Mouse (Mus musculus): ENCODE data around the gene Celf2. TPM values are rescaled to one million over a fixed set of nuclear protein-coding genes. Genes with fewer than 3 reads are reported as not detected.

Gene Celf2
- total RNA-seq, 2 experiments from 2014 or later: 69.7 to 79.8 TPM

DNA sequence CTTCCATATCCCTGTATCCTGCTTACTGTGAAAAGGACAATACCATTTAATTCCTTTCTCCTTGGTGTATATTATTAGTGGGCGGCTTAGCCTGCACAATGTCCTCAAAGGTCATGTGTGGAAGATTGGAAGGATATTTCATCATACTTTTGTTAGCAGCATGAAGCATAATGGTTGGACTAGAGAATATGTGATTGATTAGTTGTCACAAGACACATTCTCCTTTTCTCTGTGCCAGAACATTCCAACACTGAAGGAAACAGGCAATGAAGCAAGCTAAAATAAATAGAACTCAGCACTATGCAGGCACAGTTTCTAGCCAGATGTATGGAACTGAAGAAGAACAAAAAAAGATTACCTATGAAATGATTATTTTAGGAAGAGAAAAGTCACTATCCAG lies 482.6 kb downstream of the Celf2 start:
- DNase-seq (ENCODE audit: low spot score): no peak

DNA sequence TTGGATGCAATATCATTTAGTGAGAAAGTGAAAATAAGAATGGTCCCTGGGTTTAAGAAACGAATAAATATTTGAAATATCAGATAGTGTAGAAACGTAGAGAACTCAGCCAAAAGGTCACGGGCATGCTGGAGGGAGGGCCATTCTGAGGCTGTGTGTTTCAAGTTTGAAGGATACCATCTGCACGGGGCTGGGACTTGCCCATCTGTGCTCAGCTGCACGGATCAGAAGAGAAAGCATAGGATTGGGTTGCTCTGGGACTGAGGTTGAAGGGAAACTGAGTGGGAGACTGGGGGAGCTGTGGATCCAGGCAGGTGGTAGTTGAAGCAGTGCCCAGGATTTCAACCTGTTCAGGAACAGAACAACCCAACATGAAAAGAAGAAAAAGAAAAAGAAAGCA lies 483.8 kb downstream of the Celf2 start:
- DNase-seq (ENCODE audit: low spot score): no peak

DNA sequence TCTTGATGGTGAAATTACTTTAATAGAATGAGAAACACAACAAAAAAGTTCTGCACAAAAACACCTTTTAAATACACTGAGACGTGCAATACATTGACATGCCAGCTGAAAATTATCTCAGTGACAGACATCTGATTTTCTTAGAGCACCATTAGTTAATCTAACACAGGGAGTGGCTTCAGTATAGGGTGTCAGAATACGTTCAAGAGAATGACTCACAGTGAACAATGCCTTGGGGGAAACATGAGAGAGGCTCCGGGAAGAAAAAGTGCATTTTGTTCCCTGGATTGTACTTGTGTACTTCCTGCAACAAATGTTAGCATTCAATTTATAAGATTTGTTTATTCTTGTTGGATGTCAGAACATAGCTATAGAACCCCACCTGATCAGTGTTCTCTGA lies 487.2 kb downstream of the Celf2 start:
- no peak for DNase-seq (ENCODE audit: low spot score)

DNA sequence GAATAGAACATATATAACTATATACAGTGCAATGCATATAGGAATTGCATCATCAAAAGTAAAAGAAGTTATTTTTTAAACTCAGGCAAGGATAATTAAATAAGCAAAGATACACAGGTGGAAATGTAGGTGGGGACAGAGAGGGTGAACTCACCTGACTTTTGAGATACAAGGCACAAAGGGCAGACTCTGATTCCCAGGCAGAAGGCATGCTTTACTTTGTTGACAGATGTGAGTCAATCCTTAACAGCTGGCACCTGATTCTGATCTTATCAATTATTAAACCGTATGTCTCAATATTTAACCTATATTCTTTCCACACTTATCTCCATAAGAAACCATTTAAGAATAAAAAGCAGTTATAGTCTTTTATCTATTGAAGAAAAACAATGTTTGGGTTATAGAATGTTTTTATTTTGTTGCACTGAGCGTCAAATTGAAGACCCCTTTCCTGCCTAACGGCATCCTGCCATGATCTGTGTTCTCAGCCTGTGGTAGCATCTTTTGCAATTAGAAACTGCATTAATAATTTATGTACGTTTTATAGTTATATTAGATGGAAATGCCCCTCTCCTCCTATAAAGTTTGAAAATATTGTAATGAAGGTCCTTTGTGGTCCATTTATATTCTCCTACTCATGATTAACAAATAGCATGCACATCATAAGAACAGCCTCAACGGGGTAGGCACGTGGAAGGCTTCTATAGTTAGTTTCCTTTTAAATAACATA lies 491.8 kb downstream of the Celf2 start:
- DNase-seq (ENCODE audit: low spot score): no peak

DNA sequence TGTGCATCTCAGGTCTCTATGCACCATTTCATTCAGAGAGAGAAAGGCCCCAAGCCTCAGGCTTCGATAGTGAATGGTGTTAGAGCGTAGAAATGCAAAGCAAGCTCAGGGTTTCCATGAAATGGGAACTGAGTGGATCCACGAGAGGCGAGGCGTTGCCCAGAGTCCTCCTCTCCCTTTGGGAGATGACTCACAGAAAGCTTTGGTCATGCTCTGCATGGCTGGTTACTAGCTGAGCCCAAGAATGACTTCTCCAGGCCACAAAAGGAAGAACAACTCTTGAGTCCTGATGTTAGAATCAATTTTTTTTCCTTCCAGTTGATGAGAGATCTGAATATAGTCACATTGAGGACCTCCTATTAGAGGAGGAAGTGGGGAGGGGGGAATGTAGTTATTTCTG lies 496.2 kb downstream of the Celf2 start:
- peak; percentile 70 for DNase-seq (ENCODE audit: low spot score)

DNA sequence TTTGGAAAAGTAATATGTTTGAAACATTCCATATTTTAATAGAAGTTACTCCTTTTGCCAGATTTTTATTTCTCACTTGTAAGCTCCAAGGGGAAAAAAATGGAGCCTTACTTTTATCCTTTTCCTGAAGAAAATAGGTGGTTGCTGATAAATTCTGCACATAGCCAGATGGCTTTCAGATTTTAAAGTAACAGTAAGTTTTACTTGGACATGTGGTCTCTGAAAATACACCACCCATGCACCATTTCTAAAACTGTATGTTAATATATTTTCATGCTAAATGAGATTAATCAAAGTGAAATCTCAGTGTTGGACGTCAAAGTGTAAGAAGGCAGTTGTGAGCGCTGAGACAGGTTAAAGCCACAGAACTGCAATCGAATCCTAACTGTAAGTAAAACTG lies 502.5 kb downstream of the Celf2 start:
- no peak for DNase-seq (ENCODE audit: low spot score)

DNA sequence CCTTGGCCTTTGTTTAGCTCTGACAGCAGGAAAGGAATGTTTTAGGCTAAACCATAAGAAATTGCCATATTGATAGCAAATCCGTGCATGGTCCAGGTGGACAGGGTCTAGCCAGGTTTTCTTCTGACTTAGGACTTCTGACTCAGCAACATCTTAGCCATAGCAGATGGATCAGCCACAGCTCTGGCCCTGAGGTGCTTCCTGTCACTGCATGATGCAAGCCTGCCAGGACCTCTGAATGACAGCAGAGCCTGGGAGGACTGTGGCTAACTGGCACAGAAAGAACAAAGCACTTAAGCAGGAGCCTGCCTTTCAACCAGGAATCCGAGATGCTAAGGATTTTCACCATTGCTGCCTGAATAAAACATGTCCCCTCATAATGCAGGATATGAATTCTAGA lies 507.4 kb downstream of the Celf2 start:
- DNase-seq (ENCODE audit: low spot score): no peak

DNA sequence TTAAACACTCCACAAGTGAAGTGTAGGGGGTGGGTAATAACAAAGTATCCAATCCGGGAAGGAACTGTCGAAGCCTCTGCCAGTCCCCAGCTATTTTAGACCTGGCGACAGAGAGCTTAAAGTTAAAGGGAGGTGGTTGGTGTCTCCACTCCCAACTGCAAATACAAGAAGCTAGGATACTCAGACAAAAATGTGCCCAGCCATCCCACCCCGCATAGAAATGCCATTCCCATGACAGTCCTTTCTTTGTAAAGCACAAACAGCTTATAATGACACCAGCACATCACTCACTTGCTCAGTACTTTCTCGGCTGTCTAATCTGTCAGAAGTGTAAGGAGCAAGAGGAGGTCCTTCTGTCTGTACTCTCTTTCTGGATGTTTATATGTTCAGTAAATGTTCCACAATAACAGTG lies 518.3 kb downstream of the Celf2 start:
- no peak for DNase-seq (ENCODE audit: low spot score)

DNA sequence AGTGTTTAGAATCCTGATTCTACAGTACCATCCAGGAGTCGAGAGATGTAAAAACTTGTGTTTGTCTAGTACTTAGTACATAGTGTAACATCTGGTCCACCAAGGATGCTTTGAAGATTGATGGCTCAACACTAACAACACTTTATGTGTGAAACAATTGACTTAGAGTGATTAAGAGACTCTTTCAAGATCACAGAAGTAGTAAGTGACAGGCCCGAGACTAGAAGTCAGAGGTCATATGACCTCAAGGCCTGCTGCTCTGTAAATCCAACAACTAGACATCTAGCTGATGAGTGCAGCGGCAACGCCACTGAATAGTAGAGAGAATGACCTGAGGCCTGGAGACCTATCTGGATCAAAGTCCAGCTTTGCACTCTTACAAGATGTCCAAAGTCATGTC lies 523.7 kb downstream of the Celf2 start:
- DNase-seq (ENCODE audit: low spot score): no peak

DNA sequence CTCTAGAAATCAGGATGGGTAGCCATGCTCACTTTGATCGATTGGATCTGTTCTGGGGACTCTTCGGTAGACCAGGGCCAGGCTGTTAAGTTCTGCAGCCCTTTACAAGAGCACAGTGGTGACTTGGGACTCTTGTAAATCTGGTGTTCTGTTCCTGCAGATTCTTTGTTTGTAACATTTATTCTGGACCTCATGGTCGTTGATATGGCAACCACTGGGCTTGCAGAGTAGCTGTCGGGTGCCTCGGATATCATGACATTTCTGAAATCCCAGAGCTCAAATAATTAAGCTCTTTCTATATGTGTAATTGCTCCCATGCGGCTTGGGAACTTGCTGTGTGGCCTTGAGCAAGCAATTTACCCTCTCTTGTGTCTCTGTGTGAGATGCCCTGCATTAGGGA lies 525.5 kb downstream of the Celf2 start:
- no peak for DNase-seq (ENCODE audit: low spot score)

DNA sequence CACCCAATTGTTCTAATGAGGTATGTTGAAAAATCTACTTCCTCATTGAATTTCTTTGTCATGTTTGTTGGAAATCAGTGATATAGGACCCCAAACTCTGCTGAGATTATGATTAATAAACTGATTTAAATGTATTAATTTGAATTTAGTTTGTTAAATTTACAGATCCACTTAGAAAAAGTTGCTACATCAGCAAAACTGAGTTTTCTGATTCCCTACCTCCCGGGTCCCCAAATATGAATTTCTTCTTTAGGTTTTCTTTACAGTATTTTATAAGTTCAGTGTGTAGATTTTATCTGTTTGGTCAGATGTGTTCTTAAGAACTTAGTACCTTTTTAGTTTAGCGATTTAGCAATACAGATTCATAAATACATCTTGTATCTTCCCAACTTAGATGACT lies 533.1 kb downstream of the Celf2 start:
- DNase-seq (ENCODE audit: low spot score): no peak

DNA sequence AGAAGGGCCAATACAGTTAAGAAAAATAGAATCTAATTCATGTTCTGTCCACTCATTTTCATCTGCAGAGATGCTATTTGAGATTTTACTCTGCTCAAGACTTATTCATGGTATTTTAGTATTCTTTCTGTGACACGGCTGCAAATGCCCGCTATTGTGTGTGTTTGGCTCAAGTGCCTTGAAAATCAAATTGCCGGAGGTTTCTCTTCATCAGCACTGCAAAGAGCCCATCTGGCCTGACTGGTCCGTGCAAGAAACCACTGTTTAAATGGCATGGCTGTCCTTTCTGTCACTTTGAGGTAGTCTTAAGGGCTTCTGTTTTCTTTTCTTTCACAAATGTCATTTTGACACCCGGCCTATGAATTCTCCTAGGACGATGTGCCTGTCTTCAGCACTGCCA lies 540.1 kb downstream of the Celf2 start:
- DNase-seq (ENCODE audit: low spot score): no peak

DNA sequence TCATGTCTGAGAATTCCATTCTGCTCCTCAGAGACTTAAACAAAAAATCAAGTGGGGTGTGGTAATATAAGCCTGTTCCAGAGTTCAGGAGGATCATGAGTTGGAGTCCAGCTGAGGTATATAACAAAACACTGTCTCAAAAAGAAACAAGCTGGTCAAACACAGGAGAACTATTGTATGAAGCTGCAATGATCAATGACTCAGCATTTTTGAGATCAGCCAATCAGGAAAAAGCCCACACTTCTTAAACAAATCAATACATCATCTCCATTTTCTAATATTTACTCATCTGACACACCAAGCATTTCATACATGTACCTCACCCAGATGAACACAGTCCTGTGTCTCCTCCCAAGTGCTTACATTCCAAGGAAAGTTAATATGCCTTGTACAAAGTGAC lies 544.1 kb downstream of the Celf2 start:
- DNase-seq (ENCODE audit: low spot score): no peak

DNA sequence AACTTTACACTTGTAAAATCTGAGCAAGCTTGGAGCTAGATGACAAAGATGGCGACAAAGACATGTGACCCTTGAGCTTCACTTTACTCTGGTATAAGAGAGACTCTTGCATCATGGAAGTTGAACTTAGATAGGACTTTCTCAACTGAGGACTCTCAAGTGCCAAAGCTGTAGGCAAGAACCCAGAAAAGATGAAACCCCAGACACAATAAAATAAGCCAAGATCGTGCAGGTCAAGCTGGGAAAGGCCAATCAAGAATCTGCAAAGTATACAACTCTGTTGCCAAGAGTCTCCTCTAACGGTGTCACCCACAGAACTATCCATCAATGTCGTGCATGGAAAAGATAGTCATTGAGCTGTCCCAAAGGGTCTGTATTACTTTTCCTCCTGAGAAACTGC lies 558.7 kb downstream of the Celf2 start:
- DNase-seq (ENCODE audit: low spot score): peak; percentile 76

DNA sequence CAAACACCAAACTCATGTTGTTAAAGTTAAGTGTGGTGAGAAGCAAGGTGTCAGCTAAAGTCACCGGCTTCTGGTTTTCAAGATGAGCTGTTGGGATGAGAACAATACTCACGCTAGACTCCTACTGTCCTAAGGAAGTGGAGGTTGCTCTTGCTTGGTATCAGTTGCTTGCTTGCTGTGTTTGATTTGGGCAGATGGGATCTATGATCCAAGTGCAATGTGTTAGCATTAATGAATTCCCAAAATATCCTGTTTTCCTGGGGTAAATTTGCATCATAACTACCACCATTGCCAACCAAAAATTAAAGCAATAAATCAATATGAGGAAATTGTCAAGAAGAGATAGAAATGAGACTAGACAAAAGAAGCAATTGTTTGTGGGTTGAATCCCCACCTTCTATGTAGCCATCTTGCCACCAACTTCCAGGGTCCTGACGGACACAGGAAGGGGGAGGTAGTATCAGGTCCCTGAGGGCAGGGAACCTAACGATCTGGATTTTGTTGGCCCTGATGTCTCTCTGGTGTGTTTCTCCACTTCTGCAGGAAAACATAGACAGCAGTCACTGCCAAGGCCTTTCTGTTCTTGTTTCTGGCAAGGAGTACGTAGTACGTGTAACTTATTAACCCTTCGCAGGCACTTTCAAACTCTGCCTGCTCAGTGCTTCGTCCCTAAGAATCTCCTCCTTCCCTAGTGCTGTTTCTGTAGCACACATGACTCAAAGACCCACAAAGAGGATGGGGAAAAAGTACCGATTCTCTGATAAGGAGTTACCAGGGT lies 563.5 kb downstream of the Celf2 start:
- DNase-seq (ENCODE audit: low spot score): peak; percentile 51

DNA sequence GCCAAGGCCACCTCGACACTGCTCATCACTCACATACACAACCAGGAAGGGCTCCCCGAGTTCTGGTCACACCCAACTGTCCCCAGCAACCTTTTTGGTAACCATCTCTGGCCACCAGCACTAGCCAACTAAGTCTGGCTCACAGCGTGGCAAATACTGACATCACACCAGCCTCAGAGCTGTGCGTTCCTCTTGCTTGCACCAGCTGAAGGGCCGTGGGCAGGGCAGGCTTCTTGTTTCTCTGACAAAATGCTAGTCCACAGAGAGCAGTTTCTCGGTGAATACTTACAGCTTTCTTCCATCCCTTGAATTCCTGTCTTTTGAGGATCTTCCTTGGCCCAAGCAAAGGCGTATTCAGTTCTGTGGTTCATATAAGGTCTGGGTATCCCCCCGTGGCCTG lies 565.7 kb downstream of the Celf2 start:
- DNase-seq (ENCODE audit: low spot score): no peak

DNA sequence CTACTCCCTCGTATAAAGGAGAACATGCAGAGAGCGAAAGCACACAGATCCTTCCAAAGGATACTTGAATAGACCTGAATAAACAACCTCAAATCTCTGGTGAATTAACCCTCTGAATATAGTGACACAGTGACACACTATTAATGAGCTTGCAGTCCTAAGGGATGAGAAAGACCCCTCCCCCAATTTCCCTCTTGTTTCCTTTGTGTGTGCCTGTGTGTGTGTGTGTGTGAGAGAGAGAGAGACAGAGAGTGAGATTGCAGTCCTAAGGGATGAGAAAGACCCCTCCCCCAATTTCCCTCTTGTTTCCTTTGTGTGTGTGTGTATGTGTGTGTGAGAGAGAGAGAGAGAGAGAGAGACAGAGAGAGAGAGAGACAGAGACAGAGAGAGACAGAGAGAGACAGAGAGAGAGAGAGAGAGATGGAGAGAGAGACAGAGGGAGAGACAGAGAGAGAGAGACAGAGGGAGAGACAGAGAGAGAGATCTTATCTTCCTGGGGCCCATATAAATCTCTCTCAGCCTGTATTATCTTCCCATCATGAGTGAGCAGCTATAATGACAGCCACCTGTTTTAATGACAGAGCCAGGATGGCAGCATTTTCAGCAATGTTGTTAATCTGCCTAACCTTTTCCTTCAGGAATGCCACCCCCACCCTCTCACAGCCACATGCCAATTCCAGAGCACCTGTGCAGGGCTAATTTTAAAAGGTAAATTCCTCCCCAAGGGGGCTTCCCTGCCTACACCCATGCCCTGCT lies 566.5 kb downstream of the Celf2 start:
- no peak for DNase-seq (ENCODE audit: low spot score)

DNA sequence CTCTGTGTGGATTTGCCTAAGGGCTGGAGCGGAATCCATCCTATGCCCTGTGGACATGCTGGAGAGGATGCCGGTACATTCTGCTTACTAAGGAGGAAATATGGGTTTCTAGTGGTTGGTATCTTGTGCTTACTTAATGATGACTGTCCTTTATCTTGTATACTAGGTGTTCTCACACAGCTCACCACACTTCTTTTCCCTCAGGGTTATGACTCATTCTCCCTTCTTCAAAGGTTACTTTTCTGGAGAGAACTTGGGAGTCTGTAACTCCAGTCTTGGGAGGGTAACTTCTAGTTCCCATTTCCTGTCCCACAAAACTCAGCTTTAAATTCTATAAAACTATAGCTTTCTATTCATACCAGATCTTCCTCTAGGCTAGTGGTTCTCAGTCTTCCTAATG lies 570.2 kb downstream of the Celf2 start:
- no peak for DNase-seq (ENCODE audit: low spot score)

DNA sequence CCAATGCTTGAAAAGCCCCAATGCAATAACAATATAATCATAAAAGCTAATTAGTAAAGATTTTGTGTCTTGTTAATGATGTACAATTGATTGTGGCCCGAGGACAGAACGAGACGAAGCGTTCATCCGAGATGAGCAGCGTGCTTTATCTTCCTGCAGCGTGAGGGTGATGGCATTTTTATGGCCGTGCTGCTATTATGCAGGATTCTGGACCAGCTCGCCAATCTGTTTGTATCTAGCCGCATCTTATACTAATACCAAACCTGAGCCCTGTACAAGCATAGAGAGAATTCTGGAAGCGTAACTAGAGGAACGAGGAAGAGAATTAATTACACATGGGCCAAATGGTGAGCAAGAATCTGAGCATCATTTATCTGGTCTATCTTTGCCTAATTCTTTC lies 576.2 kb downstream of the Celf2 start:
- DNase-seq (ENCODE audit: low spot score): no peak

DNA sequence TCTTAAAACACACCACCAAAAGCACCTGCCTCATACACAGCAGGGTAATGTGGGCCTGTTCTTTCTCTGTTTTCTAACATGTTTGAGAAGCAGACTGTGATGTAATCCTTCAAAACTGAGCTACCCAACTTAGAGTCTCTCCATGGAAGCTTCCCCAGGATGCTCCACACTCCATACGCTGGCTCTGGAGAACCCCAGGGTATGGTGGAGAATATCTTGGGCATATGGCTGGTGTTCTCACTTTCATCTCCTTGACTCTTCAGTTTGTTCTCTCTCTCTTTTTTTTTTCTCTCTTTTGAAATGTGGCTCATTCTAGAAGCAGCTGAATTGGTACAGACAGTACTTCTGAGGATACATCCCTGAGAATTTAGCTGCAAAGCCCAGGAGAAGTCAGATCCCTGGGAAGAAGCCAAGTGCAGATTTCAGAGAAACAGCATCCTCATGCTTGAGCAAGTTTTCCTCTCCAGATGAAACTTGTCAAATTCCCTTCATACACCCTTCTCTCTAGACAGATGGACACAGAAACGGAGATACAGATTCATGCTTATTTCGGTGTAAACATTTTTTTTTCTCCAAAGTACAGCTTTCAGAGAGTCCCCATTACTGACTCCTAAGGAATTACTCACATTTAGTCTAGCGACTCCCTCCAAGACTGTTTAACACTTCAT lies 581.5 kb downstream of the Celf2 start:
- peak; percentile 26 for DNase-seq (ENCODE audit: low spot score)

DNA sequence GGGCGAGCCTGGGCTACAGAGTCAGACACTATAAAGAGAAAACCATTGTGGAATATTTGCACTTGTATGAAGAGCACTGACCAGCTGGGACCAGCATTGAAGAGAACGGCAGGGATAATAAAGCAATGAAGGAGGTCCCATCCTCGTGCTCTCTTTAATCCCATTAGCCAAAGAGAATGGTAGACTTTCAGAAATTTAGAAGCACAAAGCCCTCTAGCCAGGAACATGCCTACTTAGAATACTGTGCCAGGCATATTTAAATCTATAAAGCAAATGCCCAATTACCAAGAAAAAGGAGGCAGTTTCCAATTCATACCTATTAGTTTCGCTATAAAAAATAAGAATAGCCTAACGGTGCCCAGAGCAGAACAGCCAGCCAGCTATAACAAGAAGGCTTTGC lies 583.9 kb downstream of the Celf2 start:
- no peak for DNase-seq (ENCODE audit: low spot score)

Measured in gastrocnemius, adult 18-20 months (tissue).